Mouse (Mus musculus): ENCODE measurements around the gene Gm8879.
"Not testable (repeated sequence)": the region's sequence is repeated elsewhere in the genome, so short reads cannot be mapped to it uniquely, and the experiment has no call there.

Gene Gm8879

GRCm38 (mm10) chr5:11127334-11127733 lies at the start of gene Gm8879:
Gene Gm8879, plus strand, starts transcription at chr5:11127634.
- DNase-seq (ENCODE audit: low spot score in 2 of 2), result not testable (repeated sequence)

GRCm38 (mm10) chr5:11138031-11138430 lies 10.6 kb downstream of the Gm8879 start:
- peak; percentile 8 to 21 for DNase-seq (ENCODE audit: low spot score in 2 of 2)

Measured in cerebellum, postnatal 4 days (tissue).